Mouse (Mus musculus) testis, postnatal 10 days (tissue): ENCODE measurements around the gene Vamp5.
A peak's percentile ranks its signal among the peaks of the same experiment; 100 is the strongest.

ENCODE experiments used
- DNase-seq: peaks from one replicate; pipeline ENCODE4 v3.0.0; 2021; ENCODE audit warnings: low spot score

Vamp5 gene

DNA sequence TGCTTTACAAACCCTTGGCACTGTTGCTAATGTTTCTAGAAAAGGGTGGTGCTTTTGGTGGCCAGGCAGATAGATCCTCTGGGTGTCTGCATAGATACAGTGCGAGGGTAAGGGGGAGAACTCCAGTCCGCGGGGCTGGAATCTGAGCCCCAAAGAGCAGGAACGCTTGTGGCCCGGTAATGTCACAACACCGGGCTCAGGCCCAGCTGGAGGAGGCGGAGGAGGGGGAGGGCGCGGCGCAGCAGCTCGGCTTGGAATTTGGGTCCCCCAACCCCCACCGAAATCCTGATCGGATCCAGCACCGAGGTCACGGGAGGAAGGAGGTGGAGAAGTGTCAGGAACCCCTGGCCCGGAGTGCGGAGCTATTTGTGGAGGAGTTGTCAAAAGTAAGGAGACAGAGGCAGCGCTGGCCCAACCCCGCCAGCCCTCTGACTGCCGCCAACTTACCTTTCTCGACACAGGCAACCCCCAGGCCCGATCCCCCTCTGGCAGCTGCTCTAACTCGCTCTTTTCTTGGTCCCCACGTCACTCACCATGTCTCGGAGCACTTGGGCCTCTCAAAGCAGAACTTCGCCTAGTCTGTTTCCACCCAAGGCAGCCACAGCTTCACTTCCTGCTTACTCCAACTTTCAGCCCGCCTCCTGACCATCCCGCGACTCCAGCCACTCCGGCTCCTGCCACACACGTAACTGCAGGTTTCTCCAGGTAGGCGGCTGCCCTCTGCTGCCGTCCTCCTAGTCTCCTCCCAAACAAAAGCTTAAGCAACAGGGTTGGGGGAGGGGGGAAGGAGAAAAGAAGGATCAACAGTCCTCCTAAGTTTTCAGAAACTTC is 9.9 kb upstream of the Vamp5 start, which contains the start of gene Vamp8:
Vamp8 (minus strand) TSS at position 763 of the 831 bp plus-strand sequence.
- DNase-seq: peak; percentile 90

DNA sequence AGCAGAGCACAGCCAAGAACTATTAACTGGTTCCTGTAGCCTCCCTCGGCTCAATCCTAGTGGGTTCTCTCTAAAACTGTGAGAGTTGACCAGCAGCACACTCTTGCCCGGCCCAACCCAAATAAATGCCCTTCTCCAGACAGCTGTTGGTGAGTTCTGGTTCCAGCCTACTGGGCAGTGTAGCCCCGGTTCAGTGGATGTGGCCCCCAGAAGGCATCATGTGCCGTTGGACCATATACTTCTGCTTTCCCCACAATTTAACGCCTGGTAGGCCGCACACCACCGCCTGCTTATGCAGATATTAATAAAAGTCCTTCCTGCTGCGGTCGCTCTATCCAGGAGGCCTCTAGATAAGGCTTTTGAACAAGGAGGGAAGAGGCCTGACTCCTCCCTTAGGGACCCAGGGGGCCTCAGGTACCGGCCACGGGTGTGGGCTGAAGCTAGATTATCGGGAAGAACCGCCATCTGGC is 9.2 kb upstream of the Vamp5 start:
- DNase-seq: no peak

DNA sequence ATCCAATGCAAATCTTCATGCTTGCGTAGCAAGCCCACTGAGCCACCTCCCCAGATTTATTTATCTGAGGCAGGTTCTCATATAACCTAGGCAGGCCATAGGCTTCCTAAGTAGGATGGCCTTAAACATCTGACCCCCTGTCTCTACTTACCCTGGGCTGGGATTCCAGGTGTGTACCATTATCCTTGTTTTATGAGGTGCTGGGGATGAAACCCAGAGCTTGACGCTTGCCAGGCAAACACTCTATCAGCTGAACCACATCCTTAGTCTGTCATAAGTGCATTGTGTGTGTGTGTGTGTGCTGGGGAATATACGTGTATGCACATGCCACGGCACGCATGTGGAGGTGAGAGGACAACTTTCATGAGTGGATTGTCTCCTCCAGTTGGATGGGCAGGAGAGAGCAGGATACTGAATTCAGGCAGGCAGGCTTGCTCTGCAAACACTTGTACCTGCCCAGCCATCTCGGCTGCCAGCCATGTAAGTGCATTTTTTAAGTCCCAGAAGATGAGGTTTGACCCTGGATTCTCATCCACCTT is 8.6 kb upstream of the Vamp5 start:
- no peak for DNase-seq

DNA sequence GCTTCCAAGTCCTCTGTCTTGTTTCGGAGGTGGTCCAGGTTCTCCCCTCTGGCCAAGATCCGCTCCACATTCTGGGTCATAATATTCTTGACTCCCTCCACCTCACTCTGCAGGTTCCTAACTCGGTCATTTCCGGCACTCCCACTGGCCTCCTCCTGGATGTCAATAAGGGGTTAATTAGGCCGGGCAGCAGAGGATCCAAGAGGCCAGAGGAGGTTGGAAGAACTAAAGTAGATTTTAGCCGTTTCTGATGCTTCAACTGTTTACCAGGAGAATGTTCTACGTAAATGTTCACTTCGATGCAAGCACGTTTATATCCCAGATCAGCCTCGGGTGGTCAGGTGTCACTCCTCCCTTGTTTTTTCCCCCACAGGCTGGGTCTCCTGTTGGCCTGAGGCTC is 8.0 kb upstream of the Vamp5 start:
- no peak for DNase-seq

DNA sequence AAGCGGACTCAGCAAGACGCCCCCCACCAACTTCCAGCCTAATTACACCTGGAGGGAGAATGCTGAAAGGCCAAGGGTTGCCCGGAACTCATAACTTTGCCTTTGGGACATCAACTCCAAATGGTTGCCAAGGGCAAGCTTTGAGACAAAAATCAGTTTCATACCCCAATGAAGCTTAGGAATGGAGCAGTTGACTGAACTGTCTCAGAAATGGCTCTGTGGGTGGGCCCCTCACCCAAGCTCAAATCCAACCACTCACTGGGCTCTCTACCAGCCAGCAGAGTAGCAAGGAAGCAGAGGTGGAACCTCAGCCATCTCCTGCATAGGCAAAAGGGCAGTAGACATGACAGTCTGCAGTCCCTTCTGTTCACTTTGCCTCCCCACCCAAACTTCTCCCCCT is 7.5 kb upstream of the Vamp5 start:
- DNase-seq: no peak

DNA sequence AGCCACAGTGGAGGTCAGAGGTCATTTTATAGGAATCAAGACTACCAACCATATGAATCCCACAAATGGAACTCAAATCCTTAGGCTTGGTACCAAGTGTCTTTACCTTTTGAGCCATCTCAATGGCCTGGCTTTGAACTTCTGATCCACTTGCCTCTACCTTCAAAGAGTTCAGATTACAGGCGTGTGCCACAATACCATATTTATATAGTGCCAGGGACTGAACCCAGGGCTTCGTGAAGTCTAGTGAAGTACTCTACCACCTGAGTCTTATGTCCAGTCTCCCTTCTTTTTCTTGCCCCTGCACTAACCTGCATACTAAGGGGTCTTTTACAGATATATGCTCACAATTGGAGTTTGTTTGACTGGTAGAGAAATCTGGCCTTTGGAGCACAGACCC is 6.3 kb upstream of the Vamp5 start:
- no peak for DNase-seq

DNA sequence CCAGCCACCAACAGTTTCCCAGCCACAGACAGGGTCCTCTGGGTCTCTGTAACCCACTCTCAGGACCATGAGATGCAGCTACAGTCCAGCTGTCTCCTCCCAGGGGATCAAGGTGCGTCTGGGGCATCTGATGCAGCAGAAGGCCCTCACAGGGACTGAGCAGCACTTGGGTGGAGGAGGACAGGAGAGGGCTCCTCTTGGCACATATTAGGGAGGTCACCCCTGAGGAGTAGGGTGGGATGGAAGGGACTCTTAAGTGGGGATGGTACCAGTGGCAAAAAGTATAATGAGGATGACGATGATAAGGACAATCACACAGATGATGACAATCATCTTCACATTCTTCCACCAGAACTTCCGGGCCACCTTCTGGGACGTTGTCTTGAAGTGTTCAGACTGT is 5.0 kb upstream of the Vamp5 start:
- no peak for DNase-seq

DNA sequence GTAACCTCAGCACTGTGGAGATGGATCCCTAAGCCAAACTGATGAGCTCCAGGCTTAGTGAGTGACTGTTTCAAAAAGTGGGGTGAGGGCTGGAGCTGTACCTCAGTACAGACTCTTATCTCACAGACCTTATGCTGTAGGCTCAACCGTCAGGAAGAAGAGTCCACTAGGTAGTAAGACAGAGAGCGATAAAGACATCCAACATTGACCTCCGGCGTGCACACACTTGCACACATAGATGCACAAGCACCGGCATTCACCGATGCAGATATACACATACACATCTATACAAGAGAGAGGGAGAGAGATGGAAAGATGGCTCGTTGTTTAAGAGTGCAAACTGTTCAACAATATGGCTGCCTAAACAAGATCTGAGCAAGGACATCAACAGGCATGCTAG is 3.7 kb upstream of the Vamp5 start:
- no peak for DNase-seq

DNA sequence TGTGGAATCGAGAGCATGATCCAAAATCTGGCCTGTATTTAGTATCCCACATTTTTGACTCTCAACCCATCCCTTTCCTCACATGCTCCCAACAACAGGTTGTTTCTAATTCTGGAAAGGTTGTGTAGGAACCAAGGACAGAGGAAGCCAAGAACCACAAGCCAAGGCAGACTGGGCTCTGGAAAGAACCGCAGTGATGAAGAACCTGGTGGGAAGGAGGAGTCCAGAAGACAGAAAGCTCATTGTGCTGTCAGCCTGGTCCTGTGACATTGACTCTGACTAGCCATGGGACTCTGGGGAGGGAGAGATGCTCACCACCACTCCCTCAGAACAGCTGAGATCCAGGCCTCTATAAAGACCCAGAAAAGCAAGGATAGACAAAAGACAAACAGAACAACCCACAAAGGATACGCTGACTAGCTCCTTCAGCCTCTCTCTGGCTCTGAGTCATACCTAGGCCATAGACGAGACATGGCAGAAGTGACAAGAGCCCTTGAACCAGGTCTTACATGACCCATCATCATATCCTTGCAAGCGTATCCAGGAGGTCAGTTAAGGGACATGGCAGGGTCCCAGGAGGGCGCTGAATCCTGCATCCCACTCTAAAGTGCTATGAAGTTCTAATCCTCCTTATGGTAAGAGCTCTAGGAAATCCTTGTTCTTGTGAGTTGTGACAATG is 3.0 kb upstream of the Vamp5 start:
- DNase-seq: no peak

DNA sequence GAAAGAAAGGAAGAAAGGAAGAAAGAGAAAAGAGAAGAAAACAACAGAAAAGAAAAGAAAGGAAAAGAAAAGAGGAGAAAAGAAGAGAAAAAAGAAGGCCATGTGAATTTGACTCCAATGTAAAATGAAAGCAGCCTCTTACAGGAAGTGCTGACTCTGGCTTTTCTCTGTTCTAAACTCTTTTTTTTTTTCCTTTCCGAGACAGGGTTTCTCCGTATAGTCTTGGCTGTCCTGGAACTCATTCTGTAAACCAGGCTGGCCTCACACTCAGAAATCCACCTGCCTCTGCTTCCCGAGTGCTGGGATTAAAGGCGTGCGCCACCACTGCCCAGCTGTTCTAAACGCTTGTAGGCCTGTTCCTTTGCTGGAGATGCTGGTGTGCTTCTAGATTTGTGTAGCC is 2.2 kb upstream of the Vamp5 start:
- DNase-seq: no peak

DNA sequence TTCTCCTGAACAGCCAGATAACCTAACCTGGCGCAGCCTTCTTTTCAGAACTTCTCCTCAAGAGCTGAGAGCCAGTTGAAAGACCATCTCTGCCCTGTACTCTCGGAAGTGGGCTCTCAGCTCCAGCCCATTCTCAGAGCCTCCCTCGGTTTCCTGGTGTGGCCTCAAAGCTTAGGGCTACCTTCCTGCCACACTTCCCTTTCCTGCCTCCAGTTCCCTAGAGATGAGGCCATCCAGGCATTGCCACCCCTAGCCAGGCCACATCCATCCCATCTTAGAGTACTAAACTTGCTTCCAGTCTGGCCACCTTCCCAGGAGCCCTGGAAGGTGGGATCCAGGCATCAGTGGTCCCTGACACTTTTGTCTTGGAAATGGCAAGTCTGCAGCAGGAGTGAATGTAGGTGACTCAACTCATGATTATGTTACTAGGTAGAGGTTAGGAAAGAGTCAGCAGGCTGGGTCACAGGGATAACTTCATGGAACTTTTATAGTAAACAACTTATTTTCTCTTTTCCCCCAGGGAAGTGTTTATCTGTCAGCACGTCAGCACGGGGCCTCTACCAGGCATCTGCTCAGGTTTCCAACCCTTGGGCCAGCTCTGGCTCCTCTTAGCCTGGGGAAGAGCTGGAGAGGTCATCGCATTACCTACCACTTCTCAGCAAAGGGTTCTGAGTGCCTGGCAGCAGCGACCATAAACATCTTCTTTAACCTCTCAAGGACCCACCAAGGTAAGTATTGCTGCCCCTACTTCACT is 714 bp downstream of the Vamp5 start:
- DNase-seq: no peak

DNA sequence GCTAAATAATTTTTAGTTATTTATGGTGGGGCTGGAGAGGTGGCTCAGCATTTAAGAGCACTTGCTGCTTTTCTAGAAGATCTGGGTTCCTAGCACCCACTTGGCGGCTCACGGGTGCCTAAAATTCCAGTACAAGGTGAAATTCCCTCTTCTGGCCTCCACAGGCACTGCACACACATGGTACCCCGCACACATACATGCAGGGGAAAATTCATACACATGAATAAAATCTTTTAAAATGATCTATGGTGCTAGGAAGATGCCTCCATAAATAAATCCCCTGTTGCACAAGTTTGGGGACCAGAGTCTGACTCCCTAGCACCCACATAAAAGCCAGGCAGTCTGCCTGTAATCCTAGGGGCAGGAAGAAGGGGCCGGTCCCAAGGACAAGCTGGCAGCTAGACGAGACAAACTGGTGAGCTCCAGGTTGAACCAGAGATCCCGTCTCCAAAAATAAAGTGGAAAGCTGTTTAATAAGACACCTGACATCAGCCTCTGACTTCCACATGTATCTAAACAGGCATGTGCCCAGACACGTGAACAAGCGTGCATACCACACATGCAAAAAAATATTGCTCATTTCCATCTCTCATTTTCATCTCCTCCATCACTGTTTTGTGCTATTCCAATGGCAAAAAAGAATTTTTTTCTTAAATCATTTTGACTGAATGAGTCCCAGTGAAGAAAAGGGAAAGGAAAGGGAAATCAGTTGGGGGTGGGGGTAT is 1.6 kb downstream of the Vamp5 start:
- DNase-seq: no peak

DNA sequence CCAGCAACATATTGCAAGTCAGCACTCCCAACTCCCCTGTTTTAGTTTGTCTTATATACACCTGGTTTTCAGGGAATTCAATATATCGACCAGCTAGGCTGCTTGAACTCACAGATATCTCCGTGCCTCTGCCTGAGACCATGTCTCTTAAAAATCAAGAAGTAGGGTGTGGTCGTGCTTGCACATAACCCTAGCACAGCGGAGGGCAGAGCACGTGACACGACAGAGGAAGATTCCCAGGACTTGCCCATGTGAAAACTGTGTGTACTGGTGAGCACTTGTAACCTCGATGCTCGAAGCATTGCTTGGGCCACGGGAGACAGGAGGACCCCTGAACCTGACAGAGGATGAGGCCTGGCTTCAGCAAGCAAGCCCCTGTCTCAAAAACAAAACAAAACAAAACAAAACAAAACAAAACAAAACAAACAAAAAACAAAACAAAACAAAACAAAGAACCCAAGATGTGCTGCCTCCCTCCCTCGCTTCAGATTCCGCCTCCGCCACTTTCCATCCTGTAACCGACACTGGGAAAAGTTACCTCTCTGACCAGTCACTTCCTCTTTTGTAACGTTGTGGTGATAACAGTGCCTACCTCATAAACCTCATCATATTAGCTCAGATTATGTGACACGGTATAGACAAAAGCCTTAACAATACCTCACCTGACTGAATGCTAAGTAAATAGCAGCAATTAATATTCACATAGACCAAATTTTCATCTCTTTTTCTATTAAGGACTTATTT is 5.3 kb downstream of the Vamp5 start:
- DNase-seq: no peak

DNA sequence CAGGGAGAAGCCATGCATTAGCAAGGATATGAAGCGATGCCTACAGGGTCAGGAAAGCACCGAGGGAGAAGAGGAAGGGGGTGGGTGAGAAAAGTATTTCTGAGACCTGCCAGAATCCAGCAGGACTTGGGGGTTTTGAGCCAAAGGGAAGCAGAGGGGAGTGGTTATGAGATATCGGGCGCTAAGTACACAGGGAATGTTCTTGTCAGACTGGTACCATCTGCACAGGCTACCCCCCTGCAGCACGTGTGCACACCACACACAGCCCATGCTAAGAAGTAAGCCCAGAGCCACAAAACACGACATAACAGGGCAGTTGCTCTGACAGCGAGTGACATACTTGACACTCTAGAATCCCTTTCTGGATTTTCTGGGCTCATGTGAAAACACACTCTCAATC is 6.1 kb downstream of the Vamp5 start:
- no peak for DNase-seq

DNA sequence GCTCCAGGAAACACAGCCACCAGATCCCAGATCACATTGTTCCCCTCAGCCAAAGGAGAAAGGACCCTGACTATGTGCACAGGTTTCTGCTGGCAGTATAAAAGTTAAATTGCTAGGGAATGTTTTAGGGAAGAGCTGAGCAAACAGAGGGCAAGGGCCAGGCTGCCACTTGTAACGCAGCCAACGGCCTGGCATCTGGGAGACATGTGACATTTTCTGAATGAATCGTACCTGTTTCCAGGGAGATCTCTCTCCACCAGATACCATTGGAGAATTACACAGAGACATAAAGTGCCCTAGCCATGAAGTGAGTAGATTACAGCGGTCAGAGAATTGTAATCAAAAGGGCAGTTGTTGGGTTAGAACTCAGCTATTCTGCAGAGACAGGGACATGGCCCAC is 7.1 kb downstream of the Vamp5 start:
- DNase-seq: no peak

DNA sequence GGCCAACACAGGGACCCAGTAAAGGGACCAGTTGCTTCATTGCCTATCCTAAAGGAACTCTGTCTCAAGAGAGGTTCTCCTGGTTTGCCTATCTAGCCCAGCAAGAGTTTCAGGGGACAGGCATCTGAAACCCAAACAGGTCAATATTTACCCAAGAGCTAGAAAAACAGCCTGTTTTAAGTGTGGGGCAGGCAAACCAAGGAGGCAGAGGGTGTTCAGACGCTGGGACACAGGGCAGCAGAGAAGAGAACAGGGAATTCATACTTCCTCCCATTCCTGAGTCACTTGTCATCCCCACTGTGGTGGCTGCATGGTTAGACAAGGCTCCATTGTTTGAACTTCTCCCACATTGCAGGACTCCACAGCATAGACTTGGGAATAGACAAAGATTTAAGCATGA is 8.7 kb downstream of the Vamp5 start:
- no peak for DNase-seq

DNA sequence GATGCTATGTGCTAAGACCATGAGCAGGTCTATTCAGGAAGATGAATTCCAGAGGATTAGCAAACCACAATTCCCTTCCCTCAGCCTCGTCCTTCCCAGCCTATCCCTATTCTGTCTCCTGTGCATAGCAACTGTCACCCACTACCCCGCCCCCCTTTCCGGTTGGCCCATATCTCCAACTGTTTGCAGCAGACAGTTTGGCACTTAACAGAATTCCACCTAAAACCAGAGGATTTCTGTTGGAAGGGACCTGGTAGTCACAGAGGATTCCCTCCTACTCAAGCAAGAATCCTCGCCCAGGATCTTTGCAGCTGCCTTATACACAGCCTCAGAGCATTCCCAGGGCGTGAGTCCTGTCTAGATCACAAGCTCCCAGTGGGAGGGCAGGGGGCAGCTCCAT is 9.1 kb downstream of the Vamp5 start:
- peak; percentile 64 for DNase-seq

DNA sequence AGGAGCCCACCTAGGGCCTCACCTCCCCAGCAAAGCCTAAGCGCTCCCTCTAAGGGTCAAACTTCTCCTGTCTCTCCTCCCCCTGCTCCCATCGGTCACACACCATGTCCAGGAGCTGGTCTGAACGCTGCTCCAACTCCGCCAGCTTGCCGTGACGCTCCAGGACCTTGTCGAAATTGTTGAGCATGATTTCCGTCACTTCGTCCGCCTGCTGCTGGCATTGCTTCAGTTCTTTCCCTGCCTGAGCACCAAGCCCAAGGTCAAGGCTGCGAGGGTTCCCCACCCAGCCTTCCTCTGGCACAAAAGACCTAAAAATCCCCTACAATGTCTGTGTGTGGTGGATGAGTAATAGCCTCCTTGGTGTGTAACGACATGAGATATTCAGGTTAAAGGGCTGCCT is 10.2 kb downstream of the Vamp5 start:
- DNase-seq: peak; percentile 62

DNA sequence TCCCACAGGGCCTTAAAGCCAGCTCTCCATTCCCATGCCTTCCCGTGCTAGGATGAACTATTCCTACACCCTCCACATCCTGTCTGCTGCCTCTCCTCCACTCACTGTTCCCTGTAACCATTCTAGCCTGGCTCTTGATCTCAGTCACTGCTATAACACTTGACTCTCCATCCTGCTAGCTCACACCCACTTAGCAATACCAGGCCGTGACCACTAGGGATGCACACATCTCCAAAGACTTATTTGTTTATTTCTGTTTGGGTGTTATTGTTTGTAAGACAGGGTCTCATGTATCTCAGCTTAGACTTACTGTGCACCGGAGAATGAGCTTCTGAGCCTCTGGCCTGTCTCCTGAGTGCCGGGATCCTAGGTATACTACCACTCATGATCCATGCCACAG is 10.7 kb downstream of the Vamp5 start:
- no peak for DNase-seq

DNA sequence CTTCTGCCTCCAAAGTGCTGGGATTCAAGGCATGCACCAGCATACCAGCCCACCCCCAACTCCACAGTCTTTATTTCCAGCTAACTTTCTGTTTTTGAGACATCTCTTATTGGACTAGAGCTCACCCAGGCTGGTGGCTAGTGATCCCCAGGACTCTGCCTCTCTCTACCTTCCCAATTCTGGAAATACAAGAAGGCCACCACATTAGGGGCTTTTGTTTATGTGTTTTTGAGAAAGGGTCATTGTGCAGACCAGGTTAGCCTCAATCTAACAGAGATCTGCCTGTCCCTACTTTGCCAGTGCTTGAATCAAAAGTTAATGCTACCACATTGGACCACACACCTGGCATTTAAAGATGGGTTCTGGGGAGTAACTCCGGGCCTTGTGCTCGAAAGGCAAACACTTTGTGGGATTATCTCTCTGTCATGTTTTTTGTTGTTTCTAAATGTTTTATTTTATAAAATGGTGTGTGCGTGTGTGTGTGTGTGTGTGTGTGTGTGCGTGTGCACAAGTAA is 12.8 kb downstream of the Vamp5 start:
- DNase-seq: no peak

DNA sequence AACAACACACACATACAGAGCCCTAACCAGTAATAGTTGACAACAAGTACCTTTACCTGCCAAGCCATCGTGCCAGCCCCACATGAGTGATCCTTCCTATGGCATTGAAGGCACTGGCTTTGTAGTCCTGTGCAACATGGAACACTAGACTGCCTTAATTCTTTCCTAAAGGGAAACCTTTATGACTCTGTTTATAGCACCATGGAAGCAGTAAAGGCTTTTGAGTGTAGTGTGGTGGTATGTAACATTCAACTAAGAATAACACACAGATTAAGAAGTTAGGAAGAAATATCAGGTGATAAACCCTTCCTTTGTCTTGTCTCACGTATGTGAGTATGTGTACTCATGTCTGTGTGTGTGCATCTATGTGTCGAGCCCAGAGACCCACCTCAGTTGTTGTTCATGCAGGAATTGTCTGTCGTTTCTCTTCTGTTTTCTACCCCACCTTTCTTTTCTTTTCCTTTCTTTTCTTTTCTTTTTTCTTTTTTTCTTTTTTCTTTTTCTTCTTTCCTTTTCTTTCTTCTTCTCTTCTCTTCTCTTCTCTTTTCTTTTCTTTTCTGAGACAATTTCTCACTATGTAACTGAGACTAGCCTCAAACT is 13.3 kb downstream of the Vamp5 start, which contains the start of gene Rnf181:
Rnf181 (minus strand) TSS at position 113 of the 600 bp plus-strand sequence.
- DNase-seq: no peak
